ENCODE assay signal across 9 mouse cellular contexts in the genomic region with DNA sequence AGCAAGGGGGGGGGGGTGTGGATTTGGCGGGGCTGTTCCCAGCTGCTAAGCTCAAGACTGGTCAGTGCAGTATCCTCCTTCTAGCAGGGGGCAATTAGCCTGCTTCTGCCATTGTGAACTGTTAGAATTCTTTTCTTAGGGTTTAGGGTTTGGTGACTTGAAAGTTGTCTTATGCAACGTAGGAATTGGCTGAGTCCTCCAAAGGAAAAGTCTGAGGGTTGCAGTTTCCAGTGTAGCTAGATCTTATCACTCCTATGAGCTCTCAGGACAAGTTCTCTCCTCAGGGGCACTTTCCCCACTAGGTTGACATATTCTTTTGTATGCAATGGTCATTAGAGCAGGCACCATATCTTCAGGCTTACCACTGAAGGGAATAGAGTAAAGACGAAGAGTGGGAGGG. TPM values are rescaled to one million over a fixed set of nuclear protein-coding genes. Genes with fewer than 3 reads are reported as not detected.
A peak's percentile ranks its signal among the peaks of the same experiment; 100 is the strongest.
DNase-seq lines count a peak whose midpoint lies in the region; ATAC-seq and TF ChIP-seq lines count a peak whose summit lies in the region.
"Had no signal": no experiment of that assay in that cellular context is flagged by ENCODE, and none has a peak within 500 bp of the region (broad histone marks: within the 10 kb centered on the region; RNA-seq: fewer than 3 reads in every experiment).

No protein-coding gene starts in this region.

- H3K9ac ChIP-seq in hindbrain, embryonic 13.5 days = no peak overlapping the region
- no peak overlapping the region for H3K9ac ChIP-seq in hindbrain, embryonic 12.5 days
- H3K9ac ChIP-seq in CH12.LX (ENCODE audit: insufficient read depth, low read depth) = no peak overlapping the region
- H3K9ac ChIP-seq in embryonic facial prominence, embryonic 12.5 days = no peak overlapping the region
- H3K9ac ChIP-seq in limb, embryonic 12.5 days (replicated peaks) = no peak overlapping the region
- H3K9ac ChIP-seq: liver, embryonic 12.5 days had no signal

- H3K9me3 ChIP-seq in hindbrain, embryonic 13.5 days = no peaks in the 10 kb centered on the region
- no peaks in the 10 kb centered on the region for H3K9me3 ChIP-seq in hindbrain, embryonic 12.5 days (replicated peaks)
- H3K9me3 ChIP-seq in CH12.LX (replicated peaks; ENCODE audit: low read length) = peaks cover 10% of the 10 kb centered on the region
- H3K9me3 ChIP-seq in embryonic facial prominence, embryonic 12.5 days = no peaks in the 10 kb centered on the region
- no peaks in the 10 kb centered on the region for H3K9me3 ChIP-seq in limb, embryonic 12.5 days
- H3K9me3 ChIP-seq: liver, embryonic 12.5 days had no signal

- H3K4me1 ChIP-seq in hindbrain, embryonic 13.5 days (replicated peaks) = peaks cover 9% of the 10 kb centered on the region
- H3K4me1 ChIP-seq in hindbrain, embryonic 12.5 days = peaks cover 12% of the 10 kb centered on the region
- H3K4me1 ChIP-seq in CH12.LX (ENCODE audit: control insufficient read depth in 1 of 2, insufficient read depth in 2 of 2) = peaks cover 3 to 15% of the 10 kb centered on the region in 2 experiments
- no peaks in the 10 kb centered on the region for H3K4me1 ChIP-seq in embryonic facial prominence, embryonic 12.5 days
- H3K4me1 ChIP-seq in limb, embryonic 12.5 days (replicated peaks) = peaks cover 23% of the 10 kb centered on the region
- H3K4me1 ChIP-seq: liver, embryonic 12.5 days had no signal

- in situ Hi-C loops in CH12.LX (cut with MboI; ENCODE audit: low pct_ligation_motif_present, low pct_unique_long_range_greater_than_20kb, low sequenced_read_pairs) = no loop called here

- no peak for DNase-seq in CH12.LX (ENCODE audit: extremely low read depth)
- no peak for DNase-seq in urinary bladder, postnatal 10 days (ENCODE audit: low spot score)
- no peak for DNase-seq in gastrocnemius, postnatal 10 days
- DNase-seq: right cerebral cortex, postnatal 4 days had no signal

- H3K27me3 ChIP-seq in hindbrain, embryonic 13.5 days = peaks cover 47% of the 10 kb centered on the region
- peaks cover 45% of the 10 kb centered on the region for H3K27me3 ChIP-seq in hindbrain, embryonic 12.5 days
- no peaks in the 10 kb centered on the region for H3K27me3 ChIP-seq in CH12.LX (replicated peaks)
- H3K27me3 ChIP-seq in embryonic facial prominence, embryonic 12.5 days = peaks cover 35% of the 10 kb centered on the region
- H3K27me3 ChIP-seq in limb, embryonic 12.5 days = peaks cover 50% of the 10 kb centered on the region

- dilution Hi-C loops in CH12.LX (cut with MboI; ENCODE audit: extremely low pct_ligation_motif_present, extremely low pct_unique_long_range_greater_than_20kb, low sequenced_read_pairs) = no loop called here

- no peak for TF ChIP-seq EP300 in CH12.LX (IDR thresholded peaks at IDR 0.05; ENCODE audit: low read length)

- WGBS in hindbrain, embryonic 13.5 days = 20% methylated on average over 3 of the region's 3 CpGs
- 15% methylated on average over 3 of the region's 3 CpGs for WGBS in hindbrain, embryonic 12.5 days
- WGBS in embryonic facial prominence, embryonic 12.5 days = 20% methylated on average over 2 of the region's 3 CpGs
- WGBS in limb, embryonic 12.5 days = 24% methylated on average over 3 of the region's 3 CpGs

- no peak for TF ChIP-seq POLR2A in CH12.LX (IDR thresholded peaks at IDR 0.05; ENCODE audit: low read depth, low read length)

- peak overlapping the region; percentile 100; the same call in 1 of the 2 replicates for H3K4me2 ChIP-seq in hindbrain, embryonic 13.5 days
- H3K4me2 ChIP-seq in hindbrain, embryonic 12.5 days (replicated peaks) = no peak overlapping the region
- peak overlapping the region; percentile 38; the same call in 1 of the 2 replicates for H3K4me2 ChIP-seq in CH12.LX (ENCODE audit: insufficient read depth, low read depth, poor library complexity, severe bottlenecking)
- peak overlapping the region; percentile 98; the same call in 1 of the 2 replicates for H3K4me2 ChIP-seq in embryonic facial prominence, embryonic 12.5 days (replicated peaks)
- H3K4me2 ChIP-seq in limb, embryonic 12.5 days = peak overlapping the region; percentile 99

- TF ChIP-seq CTCF in CH12.LX (conservative IDR thresholded peaks at IDR 0.05 in 1 of 2, IDR thresholded peaks at IDR 0.05 in 1 of 2; ENCODE audit: low read depth in 2 of 2, low read length in 2 of 2) = no peak

- no peak overlapping the region for H3K27ac ChIP-seq in hindbrain, embryonic 13.5 days
- H3K27ac ChIP-seq in hindbrain, embryonic 12.5 days = no peak overlapping the region
- no peak overlapping the region for H3K27ac ChIP-seq in CH12.LX (ENCODE audit: insufficient read depth, low read depth)
- H3K27ac ChIP-seq in embryonic facial prominence, embryonic 12.5 days = no peak overlapping the region
- H3K27ac ChIP-seq in limb, embryonic 12.5 days = no peak overlapping the region
- H3K27ac ChIP-seq: liver, embryonic 12.5 days had no signal

- no peaks in the 10 kb centered on the region for H3K79me2 ChIP-seq in CH12.LX (replicated peaks; ENCODE audit: control insufficient read depth, extremely low read depth, insufficient read depth, poor library complexity, severe bottlenecking)

- no peak for TF ChIP-seq RAD21 in CH12.LX (IDR thresholded peaks at IDR 0.05; ENCODE audit: low read depth, low read length)

- no peaks in the 10 kb centered on the region for H3K36me3 ChIP-seq in hindbrain, embryonic 13.5 days
- H3K36me3 ChIP-seq in hindbrain, embryonic 12.5 days = no peaks in the 10 kb centered on the region
- no peaks in the 10 kb centered on the region for H3K36me3 ChIP-seq in CH12.LX (replicated peaks in 1 of 2; ENCODE audit: control insufficient read depth in 1 of 2, insufficient read depth in 1 of 2, low read length in 1 of 2)
- no peaks in the 10 kb centered on the region for H3K36me3 ChIP-seq in embryonic facial prominence, embryonic 12.5 days
- H3K36me3 ChIP-seq in limb, embryonic 12.5 days = no peaks in the 10 kb centered on the region
- H3K36me3 ChIP-seq: liver, embryonic 12.5 days had no signal

- H3K4me3 ChIP-seq in hindbrain, embryonic 13.5 days = 0 out of 2 replicates have a peak overlapping the region, but pooled peaks have one; percentile 66
- no peak overlapping the region for H3K4me3 ChIP-seq in hindbrain, embryonic 12.5 days
- H3K4me3 ChIP-seq in CH12.LX (replicated peaks in 1 of 3; ENCODE audit: low read depth in 2 of 3, low read length in 2 of 3, poor library complexity in 1 of 3) = no peak overlapping the region
- no peak overlapping the region for H3K4me3 ChIP-seq in embryonic facial prominence, embryonic 12.5 days
- peak overlapping the region; percentile 68; the same call in 1 of the 2 replicates for H3K4me3 ChIP-seq in limb, embryonic 12.5 days (replicated peaks)

- ATAC-seq in hindbrain, embryonic 13.5 days (ENCODE audit: low FRiP score) = no peak
- no peak for ATAC-seq in hindbrain, embryonic 12.5 days (ENCODE audit: low FRiP score)
- ATAC-seq in embryonic facial prominence, embryonic 12.5 days (ENCODE audit: insufficient number of reproducible peaks, insufficient read depth, low FRiP score, low TSS enrichment) = no peak
- ATAC-seq in limb, embryonic 12.5 days (ENCODE audit: insufficient number of reproducible peaks, insufficient read depth, low FRiP score, low TSS enrichment, low read depth) = no peak
- ATAC-seq: liver, embryonic 12.5 days had no signal

TF ChIP-seq in CH12.LX, 34 proteins besides CTCF, POLR2A, EP300 and RAD21:
- TF ChIP-seq ETS1 (conservative IDR thresholded peaks at IDR 0.05; ENCODE audit: low read depth, low read length) (no peak), MYC (IDR thresholded peaks at IDR 0.05; ENCODE audit: low read depth, low read length) (no peak), ZMIZ1 (IDR thresholded peaks at IDR 0.05; ENCODE audit: low read depth, low read length) (no peak), USF2 (conservative IDR thresholded peaks at IDR 0.05; ENCODE audit: low read depth, low read length) (no peak), BHLHE40 (IDR thresholded peaks at IDR 0.05; ENCODE audit: low read depth, low read length) (no peak), NELFE (IDR thresholded peaks at IDR 0.05; ENCODE audit: low read depth, low read length) (no peak), JUN (IDR thresholded peaks at IDR 0.05; ENCODE audit: insufficient read depth, low read depth, low read length) (no peak), MAFK (IDR thresholded peaks at IDR 0.05; ENCODE audit: insufficient replicate concordance, low read length) (no peak), JUND (conservative IDR thresholded peaks at IDR 0.05; ENCODE audit: low read depth, low read length) (no peak), SIN3A (IDR thresholded peaks at IDR 0.05; ENCODE audit: low read length) (no peak)

RNA-seq across cellular contexts. Expression of gene Lypd6b, which starts 1.2 kb away (rescaled TPM):
- 4.4 and 5.0 TPM in 2 replicates for polyA plus RNA-seq in hindbrain, embryonic 13.5 days (2015; fragmentation: Nextera tagmentation; extraction: Ambion mirVana)
- 1.7 and 2.6 TPM in 2 replicates for polyA plus RNA-seq in hindbrain, embryonic 12.5 days (2016; fragmentation: Nextera tagmentation; extraction: Ambion mirVana)
- total RNA-seq in CH12.LX (2012; rRNA removed) (0.50 and 1.4 TPM in 2 replicates), CH12.LX (2014; rRNA removed) (0.09 and 0.15 TPM in 2 replicates)
- not detected in 2 replicates for polyA plus RNA-seq in CH12.LX (2012; ENCODE audit: insufficient read length, low read depth)
- 5.2 and 7.9 TPM in 2 replicates for polyA plus RNA-seq in embryonic facial prominence, embryonic 12.5 days (2016; fragmentation: Nextera tagmentation; extraction: Ambion mirVana)
- polyA plus RNA-seq in limb, embryonic 12.5 days (2016; fragmentation: Nextera tagmentation; extraction: Ambion mirVana) = 7.2 and 7.3 TPM in 2 replicates
- total RNA-seq in gastrocnemius, postnatal 10 days (2021) = under 1 TPM in 1 of 2 experiments, not detected in 1; 0.14 TPM

Comparison
In these comparisons a context has a peak if more than half of its experiments do, and no peak if none do; other contexts are left out.
1. H3K4me3 ChIP-seq: peak in hindbrain, embryonic 13.5 days (single experiment) and limb, embryonic 12.5 days (single experiment); none in hindbrain, embryonic 12.5 days (single experiment), CH12.LX (0 of 3) and embryonic facial prominence, embryonic 12.5 days (single experiment).